Mouse (Mus musculus) erythroblast, adult 5-6 weeks (primary cell): ENCODE results near the gene E4f1. TPM values are rescaled to one million over a fixed set of nuclear protein-coding genes. Genes with fewer than 3 reads are reported as not detected.
"Not testable (repeated sequence)": the region's sequence is repeated elsewhere in the genome, so short reads cannot be mapped to it uniquely, and the experiment has no call there.

Experiments used
- ATAC-seq: replicated peaks from 2 replicates; pipeline ENCODE4 v1.8.0; 2016; ENCODE audit warnings: moderate number of reproducible peaks, mild to moderate bottlenecking, moderate TSS enrichment, inconsistent platforms; ENCODE audit not compliant: poor library complexity, low FRiP score, severe bottlenecking
- total RNA-seq, 2 experiments: library from RNA; stranded (forward) in 1 of 2; stranded (reverse) in 1 of 2; fragments of 150-400 nt in 1 of 2; fragments of 200-764, 138-1000 nt in 1 of 2; gene quantifications; 2 replicates each; pipeline versions ENCODE4 v1.2.3 to v1.2.4; 2015 to 2017; ENCODE audit warnings: low replicate concordance in 2 of 2

Gene E4f1
- total RNA-seq, 2 experiments from 2014 or later, result 13.4 to 20.9 TPM

- ATAC-seq, result peak; percentile 97
These were observed 43.5 kb downstream of the E4f1 start, which contains the start of gene Eci1 for GRCm38 (mm10) chr17:24426471-24427169. Gene Eci1 (plus strand): TSS chr17:24426641.

GRCm38 (mm10) chr17:24425905-24426304, 44.2 kb downstream of the E4f1 start:
- no peak for ATAC-seq

DNA sequence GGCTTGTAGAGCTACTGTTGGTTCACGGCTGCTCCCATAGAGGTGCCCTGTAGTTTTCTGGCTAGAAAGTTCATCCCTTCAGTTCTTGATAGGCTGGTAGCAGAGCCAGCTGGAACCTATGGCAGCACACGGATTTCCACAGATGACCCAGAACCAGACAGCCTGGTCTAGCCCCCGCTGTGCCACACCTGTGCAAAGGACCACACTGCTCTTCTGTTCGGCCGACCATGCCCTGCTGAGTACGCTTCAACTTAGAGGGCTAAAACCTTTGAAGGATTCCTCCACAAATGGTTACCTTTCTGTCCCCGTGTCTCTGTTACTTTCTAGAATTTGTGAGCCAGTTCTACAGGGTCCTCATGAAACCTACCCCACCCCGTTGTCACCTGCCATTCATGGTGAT, 44.8 kb downstream of the E4f1 start:
- ATAC-seq, result not testable (repeated sequence)

DNA sequence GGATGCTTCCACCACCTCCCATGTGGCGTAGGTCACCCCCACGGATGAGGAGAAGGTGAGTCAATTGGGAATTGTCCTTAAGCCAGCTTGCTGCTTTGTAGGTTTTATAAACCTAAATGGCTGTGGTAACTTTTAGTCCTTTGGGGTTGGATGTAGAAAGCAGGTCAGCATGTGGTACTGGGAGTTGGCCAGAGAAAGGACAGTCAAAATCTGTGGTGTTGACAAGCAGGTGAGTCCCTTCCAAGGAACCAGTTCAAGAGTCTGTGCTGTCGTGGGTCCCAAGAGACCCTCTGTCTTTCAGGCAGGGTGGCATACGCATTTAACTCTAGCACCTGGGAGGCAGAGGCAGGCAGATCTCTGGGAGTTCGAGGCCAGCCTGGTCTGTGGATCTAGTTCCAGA, 45.6 kb downstream of the E4f1 start:
- ATAC-seq, result no peak

GRCm38 (mm10) chr17:24423114-24423513, 47.0 kb downstream of the E4f1 start:
- no peak for ATAC-seq

DNA sequence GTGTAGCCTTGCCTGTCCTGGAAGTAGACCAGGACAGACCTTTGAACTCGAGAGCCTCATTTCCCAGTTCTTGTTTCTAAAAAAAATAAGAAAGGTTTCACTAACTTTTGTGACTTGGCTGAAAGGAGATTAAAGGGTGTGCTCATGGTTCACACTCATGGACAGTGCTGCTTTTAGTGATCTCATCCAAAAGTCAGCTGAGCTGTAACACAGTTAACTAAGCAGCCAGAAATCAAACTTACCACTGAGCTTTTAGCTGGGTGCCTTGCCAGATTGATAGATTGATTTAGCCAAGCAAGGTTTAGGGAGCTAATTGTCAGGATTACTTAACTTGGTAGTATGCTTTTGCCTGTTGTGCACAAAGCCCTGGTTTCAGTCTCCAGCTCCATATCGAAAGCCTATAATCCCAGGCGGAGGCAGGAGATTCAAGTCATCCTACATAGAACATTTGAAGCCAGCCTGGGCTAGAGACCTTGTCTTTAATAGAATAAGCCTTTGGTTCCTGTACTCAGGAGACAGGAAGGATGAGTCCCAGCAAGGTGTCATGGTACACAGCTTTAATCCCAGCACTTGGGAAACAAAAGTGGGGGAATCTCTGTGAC, 54.0 kb downstream of the E4f1 start:
- no peak for ATAC-seq

GRCm38 (mm10) chr17:24415011-24415410, 55.1 kb downstream of the E4f1 start:
- peak; percentile 3 for ATAC-seq

DNA sequence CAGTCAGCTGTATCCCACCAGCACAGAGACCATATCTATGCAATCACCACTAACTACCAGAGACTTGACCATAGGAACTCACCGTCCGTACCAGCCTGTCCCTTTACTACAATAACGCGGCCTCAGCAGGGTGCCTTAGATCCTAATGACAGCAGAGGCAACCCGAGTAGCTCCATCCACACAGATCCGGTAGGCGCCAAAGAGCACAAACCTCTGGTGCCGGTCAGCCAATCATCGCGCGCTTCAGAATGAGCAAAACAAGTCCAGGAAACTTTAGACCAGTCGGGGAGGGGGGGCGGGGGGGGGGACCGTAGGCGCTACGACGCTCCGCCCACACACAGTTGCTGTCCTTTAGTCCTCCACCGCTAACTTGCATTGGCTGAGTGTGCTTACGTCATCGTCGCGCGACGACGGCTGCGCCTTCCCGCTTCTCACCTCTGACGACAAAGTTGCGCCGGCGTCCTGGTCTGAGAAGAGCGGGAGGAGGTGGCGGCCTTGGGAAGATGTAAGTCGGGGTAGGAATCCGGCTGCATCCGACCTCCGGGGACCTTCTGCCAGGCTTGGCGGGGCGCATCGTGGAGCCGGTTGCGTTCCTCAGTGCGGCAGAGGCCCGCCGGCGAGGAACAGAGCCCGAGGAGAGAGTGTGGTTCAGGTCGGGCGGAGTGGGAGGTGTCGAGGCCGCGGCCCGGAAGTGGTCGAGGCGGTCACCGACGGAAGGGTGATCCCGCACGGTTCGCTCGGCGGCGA, 55.7 kb downstream of the E4f1 start, which contains the start of gene Rnps1:
Gene Rnps1 (plus strand): TSS at position 336 of the 747 bp plus-strand sequence.
- ATAC-seq, result peak; percentile 83

DNA sequence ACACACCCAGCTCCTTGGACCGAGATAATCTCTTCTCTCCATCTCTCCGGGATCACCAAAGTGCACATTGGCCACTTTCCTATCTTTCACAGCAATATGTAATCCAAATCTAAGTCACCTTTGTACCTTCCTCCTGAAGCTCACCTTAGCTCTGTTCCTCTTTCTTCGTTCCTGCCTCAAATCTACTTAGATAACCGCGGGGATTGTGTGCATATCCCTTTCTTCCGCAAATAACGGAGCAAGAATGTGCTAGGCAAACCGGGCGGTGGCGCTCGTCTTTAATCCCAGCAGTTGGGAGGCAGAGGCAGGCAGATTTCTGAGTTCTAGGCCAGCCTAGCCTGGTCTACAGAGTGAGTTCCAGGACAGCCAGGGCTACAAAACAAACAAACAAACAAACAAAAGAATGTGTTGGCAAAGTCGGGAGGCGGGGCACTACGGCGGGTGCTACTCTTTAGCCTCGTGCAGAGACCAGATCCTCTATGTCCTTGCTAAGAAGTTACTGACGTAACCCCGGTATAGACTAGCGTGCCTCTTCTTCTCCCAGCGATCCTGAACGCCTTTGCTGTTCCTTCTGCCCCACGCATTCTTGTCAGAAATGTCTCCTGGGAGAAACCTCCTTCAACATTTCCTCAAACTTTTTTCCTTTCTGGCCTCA, 56.4 kb downstream of the E4f1 start:
- peak; percentile 51 for ATAC-seq

- no peak for ATAC-seq
These were observed 62.9 kb downstream of the E4f1 start for GRCm38 (mm10) chr17:24407116-24407803.

- no peak for ATAC-seq
These were observed 67.7 kb downstream of the E4f1 start for GRCm38 (mm10) chr17:24402371-24402770.

GRCm38 (mm10) chr17:24394456-24394855, 75.7 kb downstream of the E4f1 start:
- ATAC-seq, result no peak

Other genes starting within 250 kb of the E4f1 start
- 5.6 and 10.9 TPM in 2 replicates for gene Tedc2, start 249.5 kb downstream of the E4f1 start, total RNA-seq (2015; ENCODE audit: low replicate concordance)
- gene Tedc2, start 249.5 kb downstream of the E4f1 start, total RNA-seq (2017; ENCODE audit: low replicate concordance), result 6.0 and 6.8 TPM in 2 replicates
- gene Ccnf, start 218.8 kb downstream of the E4f1 start, total RNA-seq (2015; ENCODE audit: low replicate concordance), result 16.1 and 24.7 TPM in 2 replicates
- gene Ccnf, start 218.8 kb downstream of the E4f1 start, total RNA-seq (2017; ENCODE audit: low replicate concordance), result 42.2 and 65.5 TPM in 2 replicates
- gene Abca17, start 119.2 kb downstream of the E4f1 start, total RNA-seq (2015; ENCODE audit: low replicate concordance), result not detected in 2 replicates
- gene Abca17, start 119.2 kb downstream of the E4f1 start, total RNA-seq (2017; ENCODE audit: low replicate concordance), result not detected in 2 replicates
- 7.3 and 16.1 TPM in 2 replicates for gene Abca3, start 118.4 kb downstream of the E4f1 start, total RNA-seq (2015; ENCODE audit: low replicate concordance)
- gene Abca3, start 118.4 kb downstream of the E4f1 start, total RNA-seq (2017; ENCODE audit: low replicate concordance), result 11.1 and 14.8 TPM in 2 replicates
- 38.7 and 42.8 TPM in 2 replicates for gene Rnps1, start 55.7 kb downstream of the E4f1 start, total RNA-seq (2015; ENCODE audit: low replicate concordance)
- gene Rnps1, start 55.7 kb downstream of the E4f1 start, total RNA-seq (2017; ENCODE audit: low replicate concordance), result 43.6 and 43.7 TPM in 2 replicates
- 2.7 and 5.4 TPM in 2 replicates for gene Eci1, start 43.7 kb downstream of the E4f1 start, total RNA-seq (2015; ENCODE audit: low replicate concordance)
- gene Eci1, start 43.7 kb downstream of the E4f1 start, total RNA-seq (2017; ENCODE audit: low replicate concordance), result 4.3 and 15.3 TPM in 2 replicates
- 2.1 TPM in 1 of 2 replicates, not detected in the other for gene Dnase1l2, start 27.2 kb downstream of the E4f1 start, total RNA-seq (2015; ENCODE audit: low replicate concordance)
- 0.85 and 5.6 TPM in 2 replicates for gene Dnase1l2, start 27.2 kb downstream of the E4f1 start, total RNA-seq (2017; ENCODE audit: low replicate concordance)
- gene Pgp, start 79 bp upstream of the E4f1 start, total RNA-seq (2015; ENCODE audit: low replicate concordance), result 14.2 and 20.2 TPM in 2 replicates
- gene Pgp, start 79 bp upstream of the E4f1 start, total RNA-seq (2017; ENCODE audit: low replicate concordance), result 6.1 and 8.1 TPM in 2 replicates
- 1.7 TPM in 1 of 2 replicates, not detected in the other for gene Bricd5, start 3.6 kb upstream of the E4f1 start, total RNA-seq (2015; ENCODE audit: low replicate concordance)
- gene Bricd5, start 3.6 kb upstream of the E4f1 start, total RNA-seq (2017; ENCODE audit: low replicate concordance), result 1.1 TPM in 1 of 2 replicates, not detected in the other
- gene Mlst8, start 8.8 kb upstream of the E4f1 start, total RNA-seq (2015; ENCODE audit: low replicate concordance), result 5.9 and 15.8 TPM in 2 replicates
- 5.5 and 8.2 TPM in 2 replicates for gene Mlst8, start 8.8 kb upstream of the E4f1 start, total RNA-seq (2017; ENCODE audit: low replicate concordance)
- gene Caskin1, start 18.3 kb upstream of the E4f1 start, total RNA-seq (2015; ENCODE audit: low replicate concordance), result not detected in 2 replicates
- not detected in 2 replicates for gene Caskin1, start 18.3 kb upstream of the E4f1 start, total RNA-seq (2017; ENCODE audit: low replicate concordance)
- gene Traf7, start 57.6 kb upstream of the E4f1 start, total RNA-seq (2015; ENCODE audit: low replicate concordance), result 11.9 and 13.2 TPM in 2 replicates
- gene Traf7, start 57.6 kb upstream of the E4f1 start, total RNA-seq (2017; ENCODE audit: low replicate concordance), result 24.2 and 45.2 TPM in 2 replicates
- not detected in 2 replicates for gene Rab26, start 63.9 kb upstream of the E4f1 start, total RNA-seq (2015; ENCODE audit: low replicate concordance)
- not detected in 2 replicates for gene Rab26, start 63.9 kb upstream of the E4f1 start, total RNA-seq (2017; ENCODE audit: low replicate concordance)
- gene Pkd1, start 79.5 kb upstream of the E4f1 start, total RNA-seq (2015; ENCODE audit: low replicate concordance), result 1.5 and 6.1 TPM in 2 replicates
- gene Pkd1, start 79.5 kb upstream of the E4f1 start, total RNA-seq (2017; ENCODE audit: low replicate concordance), result 3.8 and 16.2 TPM in 2 replicates
- gene Tsc2, start 162.3 kb upstream of the E4f1 start, total RNA-seq (2015; ENCODE audit: low replicate concordance), result 16.3 and 75.9 TPM in 2 replicates
- gene Tsc2, start 162.3 kb upstream of the E4f1 start, total RNA-seq (2017; ENCODE audit: low replicate concordance), result 8.6 and 9.0 TPM in 2 replicates
- 1.0 TPM in 1 of 2 replicates, not detected in the other for gene Nthl1, start 162.4 kb upstream of the E4f1 start, total RNA-seq (2015; ENCODE audit: low replicate concordance)
- gene Nthl1, start 162.4 kb upstream of the E4f1 start, total RNA-seq (2017; ENCODE audit: low replicate concordance), result 0.56 and 0.85 TPM in 2 replicates
- 0.38 TPM in 1 of 2 replicates, not detected in the other for gene Slc9a3r2, start 180.0 kb upstream of the E4f1 start, total RNA-seq (2015; ENCODE audit: low replicate concordance)
- 0.56 and 1.8 TPM in 2 replicates for gene Slc9a3r2, start 180.0 kb upstream of the E4f1 start, total RNA-seq (2017; ENCODE audit: low replicate concordance)
- gene Npw, start 188.1 kb upstream of the E4f1 start, total RNA-seq (2015; ENCODE audit: low replicate concordance), result not detected in 2 replicates
- gene Npw, start 188.1 kb upstream of the E4f1 start, total RNA-seq (2017; ENCODE audit: low replicate concordance), result not detected in 2 replicates
- 3.7 and 7.9 TPM in 2 replicates for gene Zfp598, start 199.4 kb upstream of the E4f1 start, total RNA-seq (2015; ENCODE audit: low replicate concordance)
- 4.0 and 4.3 TPM in 2 replicates for gene Zfp598, start 199.4 kb upstream of the E4f1 start, total RNA-seq (2017; ENCODE audit: low replicate concordance)
- gene Syngr3, start 219.6 kb upstream of the E4f1 start, total RNA-seq (2015; ENCODE audit: low replicate concordance), result not detected in 2 replicates
- not detected in 2 replicates for gene Syngr3, start 219.6 kb upstream of the E4f1 start, total RNA-seq (2017; ENCODE audit: low replicate concordance)
- 2.7 and 6.3 TPM in 2 replicates for gene Gfer, start 225.8 kb upstream of the E4f1 start, total RNA-seq (2015; ENCODE audit: low replicate concordance)
- 3.0 and 7.2 TPM in 2 replicates for gene Gfer, start 225.8 kb upstream of the E4f1 start, total RNA-seq (2017; ENCODE audit: low replicate concordance)
- not detected in 2 replicates for gene Noxo1, start 225.9 kb upstream of the E4f1 start, total RNA-seq (2015; ENCODE audit: low replicate concordance)
- gene Noxo1, start 225.9 kb upstream of the E4f1 start, total RNA-seq (2017; ENCODE audit: low replicate concordance), result not detected in 2 replicates
- gene Tbl3, start 237.3 kb upstream of the E4f1 start, total RNA-seq (2015; ENCODE audit: low replicate concordance), result 0.58 and 5.9 TPM in 2 replicates
- 4.3 and 11.9 TPM in 2 replicates for gene Tbl3, start 237.3 kb upstream of the E4f1 start, total RNA-seq (2017; ENCODE audit: low replicate concordance)
- gene Rnf151, start 247.8 kb upstream of the E4f1 start, total RNA-seq (2015; ENCODE audit: low replicate concordance), result not detected in 2 replicates
- not detected in 2 replicates for gene Rnf151, start 247.8 kb upstream of the E4f1 start, total RNA-seq (2017; ENCODE audit: low replicate concordance)
- 1,254 and 1,636 TPM in 2 replicates for gene Rps2, start 247.8 kb upstream of the E4f1 start, total RNA-seq (2015; ENCODE audit: low replicate concordance)
- gene Rps2, start 247.8 kb upstream of the E4f1 start, total RNA-seq (2017; ENCODE audit: low replicate concordance), result 281 and 355 TPM in 2 replicates